Comparison of ENCODE assay signal across 8 mouse cellular contexts in genomic region chr3:157924692-157925328, GRCm38 (mm10). TPM values are rescaled to one million over a fixed set of nuclear protein-coding genes. Genes with fewer than 3 reads are reported as not detected.
DNase-seq lines count a peak whose midpoint lies in the region; ATAC-seq and TF ChIP-seq lines count a peak whose summit lies in the region.

Gene Cth (minus strand): TSS chr3:157925077.

- WGBS in cerebellum, adult 2 months = under 1% methylated on average over 30 of the region's 30 CpGs
- under 1% methylated on average over 30 of the region's 30 CpGs for WGBS in forebrain, embryonic 16.5 days
- WGBS in liver, postnatal 0 days (ENCODE audit: insufficient replicate concordance) = 1% methylated on average over 30 of the region's 30 CpGs
- WGBS in neural tube, embryonic 15.5 days = under 1% methylated on average over 30 of the region's 30 CpGs

- peak; percentile 100 for ATAC-seq in forebrain, embryonic 16.5 days
- peak; percentile 91 for ATAC-seq in liver, postnatal 0 days
- peak; percentile 99 for ATAC-seq in neural tube, embryonic 15.5 days (ENCODE audit: low FRiP score)

- H3K9ac ChIP-seq in forebrain, embryonic 16.5 days (replicated peaks; ENCODE audit: low read depth, low read length) = peak within 1 kb of the TSS; percentile 57
- peak within 1 kb of the TSS; percentile 66 for H3K9ac ChIP-seq in liver, postnatal 0 days (replicated peaks)
- peak within 1 kb of the TSS; percentile 24 for H3K9ac ChIP-seq in neural tube, embryonic 15.5 days (replicated peaks)

- no peak within 1 kb of the TSS for H3K27ac ChIP-seq in cerebellum, adult 2 months (ENCODE audit: insufficient read depth, low read length)
- no peak within 1 kb of the TSS for H3K27ac ChIP-seq in forebrain, embryonic 16.5 days (ENCODE audit: low read length)
- peak within 1 kb of the TSS; percentile 92 for H3K27ac ChIP-seq in liver, postnatal 0 days (ENCODE audit: low read depth)
- H3K27ac ChIP-seq in neural tube, embryonic 15.5 days (replicated peaks) = no peak within 1 kb of the TSS

- H3K36me3 ChIP-seq in forebrain, embryonic 16.5 days (ENCODE audit: control insufficient read depth, insufficient read depth) = no peaks in the 10 kb centered on the region
- no peaks in the 10 kb centered on the region for H3K36me3 ChIP-seq in liver, postnatal 0 days (replicated peaks; ENCODE audit: insufficient read depth, low read length)
- no peaks in the 10 kb centered on the region for H3K36me3 ChIP-seq in neural tube, embryonic 15.5 days

- intact Hi-C loops in heart, postnatal 25 days (cut with DNase I) = no loop called here

- peak; percentile 63; the same call in 1 of the 2 replicates for TF ChIP-seq POLR2A in cerebellum, adult 2 months (IDR thresholded peaks at IDR 0.05; ENCODE audit: borderline replicate concordance, insufficient read depth, low read length)

- peak within 1 kb of the TSS; percentile 65 for H3K4me3 ChIP-seq in cerebellum, adult 2 months (replicated peaks; ENCODE audit: insufficient read depth, low read depth, low read length)
- peak within 1 kb of the TSS; percentile 68 for H3K4me3 ChIP-seq in forebrain, embryonic 16.5 days (replicated peaks; ENCODE audit: low read length)
- peak within 1 kb of the TSS; percentile 50 for H3K4me3 ChIP-seq in liver, postnatal 0 days (ENCODE audit: low read depth, low read length)
- H3K4me3 ChIP-seq in neural tube, embryonic 15.5 days (replicated peaks) = peak within 1 kb of the TSS; percentile 59

- no peaks in the 10 kb centered on the region for H3K4me1 ChIP-seq in cerebellum, adult 2 months (ENCODE audit: control insufficient read depth, insufficient read depth, low read length)
- peaks cover 9% of the 10 kb centered on the region for H3K4me1 ChIP-seq in forebrain, embryonic 16.5 days (replicated peaks; ENCODE audit: control insufficient read depth, insufficient read depth, low read length)
- H3K4me1 ChIP-seq in liver, postnatal 0 days (ENCODE audit: insufficient read depth) = no peaks in the 10 kb centered on the region; the same call in 1 of the 2 replicates
- H3K4me1 ChIP-seq in neural tube, embryonic 15.5 days = peaks cover 6% of the 10 kb centered on the region

- H3K4me2 ChIP-seq in forebrain, embryonic 16.5 days (ENCODE audit: low read length) = peak within 1 kb of the TSS; percentile 100
- H3K4me2 ChIP-seq in liver, postnatal 0 days (ENCODE audit: low read depth, low read length) = peak within 1 kb of the TSS; percentile 73
- peak within 1 kb of the TSS; percentile 99 for H3K4me2 ChIP-seq in neural tube, embryonic 15.5 days

- H3K27me3 ChIP-seq in cerebellum, adult 2 months (ENCODE audit: control insufficient read depth, insufficient read depth, low read length) = no peaks in the 10 kb centered on the region
- no peaks in the 10 kb centered on the region for H3K27me3 ChIP-seq in forebrain, embryonic 16.5 days (replicated peaks; ENCODE audit: control insufficient read depth, insufficient read depth, low read length)
- H3K27me3 ChIP-seq in liver, postnatal 0 days (ENCODE audit: insufficient read depth, low read length) = no peaks in the 10 kb centered on the region
- H3K27me3 ChIP-seq in neural tube, embryonic 15.5 days (replicated peaks) = no peaks in the 10 kb centered on the region

- peak; percentile 92 for TF ChIP-seq EP300 in liver, postnatal 0 days (IDR thresholded peaks at IDR 0.05; ENCODE audit: low read depth)

- no peak for TF ChIP-seq CTCF in cerebellum, adult 2 months (IDR thresholded peaks at IDR 0.05; ENCODE audit: borderline replicate concordance, insufficient read depth, low read depth, low read length)
- TF ChIP-seq CTCF in liver, postnatal 0 days (IDR thresholded peaks at IDR 0.05; ENCODE audit: low read depth) = no peak

- H3K9me3 ChIP-seq in forebrain, embryonic 16.5 days (ENCODE audit: control insufficient read depth, low read length) = no peaks in the 10 kb centered on the region
- H3K9me3 ChIP-seq in liver, postnatal 0 days (ENCODE audit: low read length) = no peaks in the 10 kb centered on the region
- no peaks in the 10 kb centered on the region for H3K9me3 ChIP-seq in neural tube, embryonic 15.5 days (replicated peaks)

- DNase-seq in MEL-GATA-1-ER (ENCODE audit: extremely low read depth, low read depth) = peak; percentile 93
- DNase-seq in cerebellum, adult 2 months = peak; percentile 86 to 91
- DNase-seq in heart, postnatal 25 days (ENCODE audit: low spot score) = peak; percentile 76
- peak; percentile 88 for DNase-seq in layer of hippocampus, adult 11-12 months (ENCODE audit: low spot score)
- DNase-seq in liver, postnatal 0 days = peak; percentile 89
- peak; percentile 87 for DNase-seq in testis, postnatal 10 days (ENCODE audit: low spot score)

RNA-seq across cellular contexts. Expression of gene Cth, which starts in this region (rescaled TPM):
- polyA plus RNA-seq in cerebellum, adult 2 months (2012; rRNA removed) = 3.3 and 3.9 TPM in 2 replicates
- polyA plus RNA-seq in forebrain, embryonic 16.5 days (2015; fragmentation: Nextera tagmentation; extraction: Ambion mirVana) = 3.2 and 3.9 TPM in 2 replicates
- 1 to 10 TPM; 3.2 to 3.7 TPM for total RNA-seq in heart, postnatal 25 days (2021)
- 190 and 195 TPM in 2 replicates for polyA plus RNA-seq in liver, postnatal 0 days (2015; fragmentation: Nextera tagmentation; extraction: Ambion mirVana)
- polyA plus RNA-seq in neural tube, embryonic 15.5 days (2015; fragmentation: Nextera tagmentation; extraction: Ambion mirVana) = 2.3 and 8.8 TPM in 2 replicates

Comparison
In these comparisons a context has a peak if more than half of its experiments do, and no peak if none do; other contexts are left out.
1. RNA of gene Cth (polyA plus RNA-seq): 190 to 195 TPM in liver, postnatal 0 days; 3.3 to 3.9 TPM in cerebellum, adult 2 months, 3.2 to 3.9 TPM in forebrain, embryonic 16.5 days and 2.3 to 8.8 TPM in neural tube, embryonic 15.5 days; every median in the first group is over 10 times any median in the second.
2. Peak in every context shown above with its lines, with median percentiles within 50 percentile points of each other: DNase-seq, H3K4me3 ChIP-seq, ATAC-seq, H3K4me2 ChIP-seq and H3K9ac ChIP-seq.